Mouse (Mus musculus) embryonic fibroblast, embryonic 13.5 days (primary cell): ENCODE measurements around the gene Fbxo31. TPM values are rescaled to one million over a fixed set of nuclear protein-coding genes. Genes with fewer than 3 reads are reported as not detected.
A peak's percentile ranks its signal among the peaks of the same experiment; 100 is the strongest.

Experiments used
- H3K27ac ChIP-seq: 2 replicates; pipeline ENCODE4 v1.5.1; 2012; ENCODE audit warnings: low read length, control low read depth, inconsistent platforms; ENCODE audit not compliant: insufficient read depth
- H3K4me1 ChIP-seq: 2 replicates; pipeline ENCODE4 v1.6.1; 2011; ENCODE audit warnings: low read length; ENCODE audit not compliant: control insufficient read depth, insufficient read depth
- H3K4me3 ChIP-seq: 2 replicates; pipeline ENCODE4 v1.5.1; 2011; ENCODE audit warnings: mild to moderate bottlenecking, control low read depth, low read length; ENCODE audit not compliant: insufficient read depth
- CTCF ChIP-seq: IDR thresholded peaks from 2 replicates; pipeline ENCODE4 v1.5.1; 2011; ENCODE audit warnings: mild to moderate bottlenecking, control low read depth, low read length, moderate library complexity, borderline replicate concordance; ENCODE audit not compliant: insufficient read depth
- POLR2A ChIP-seq: IDR thresholded peaks from 2 replicates; pipeline ENCODE4 v1.6.1; 2011; ENCODE audit warnings: low read depth, mild to moderate bottlenecking, control low read depth, low read length, moderate library complexity
- polyA plus RNA-seq: library from polyadenylated mRNA; stranded (reverse); fragments of >200 nt; gene quantifications from 2 replicates; pipeline ENCODE4 v1.2.4, GENCODE M21; 2011; ENCODE audit warnings: low read depth; ENCODE audit not compliant: missing spikeins, insufficient read length

Fbxo31 gene
- polyA plus RNA-seq, 1 experiment, result 10.9 TPM

DNA sequence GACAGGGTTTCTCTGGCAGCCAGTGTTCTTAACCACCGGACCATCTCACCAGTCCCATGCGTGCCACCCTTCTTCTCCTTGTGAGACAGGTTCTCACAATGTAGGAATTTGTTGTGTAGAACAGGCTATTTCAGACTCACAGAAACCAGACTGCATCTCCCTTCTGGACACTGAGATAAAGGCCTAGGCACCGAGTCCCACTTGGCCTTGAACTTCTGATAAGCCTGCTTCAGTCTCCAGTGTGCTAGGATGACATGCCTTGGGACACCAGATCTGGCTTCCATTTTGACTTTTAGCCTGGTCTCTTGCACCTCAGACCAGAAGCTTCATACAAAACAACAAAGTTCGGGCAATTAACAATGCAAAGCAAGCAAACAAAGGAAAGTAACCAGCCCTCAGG, 10.1 kb upstream of the Fbxo31 start:
- Histone ChIP-seq H3K27ac (no peak overlapping the region), H3K4me3 (no peak overlapping the region), H3K4me1 (peaks cover 2% of the 10 kb centered on the region; the same call in 1 of the 2 replicates)
- TF ChIP-seq CTCF (no peak), POLR2A (no peak)

DNA sequence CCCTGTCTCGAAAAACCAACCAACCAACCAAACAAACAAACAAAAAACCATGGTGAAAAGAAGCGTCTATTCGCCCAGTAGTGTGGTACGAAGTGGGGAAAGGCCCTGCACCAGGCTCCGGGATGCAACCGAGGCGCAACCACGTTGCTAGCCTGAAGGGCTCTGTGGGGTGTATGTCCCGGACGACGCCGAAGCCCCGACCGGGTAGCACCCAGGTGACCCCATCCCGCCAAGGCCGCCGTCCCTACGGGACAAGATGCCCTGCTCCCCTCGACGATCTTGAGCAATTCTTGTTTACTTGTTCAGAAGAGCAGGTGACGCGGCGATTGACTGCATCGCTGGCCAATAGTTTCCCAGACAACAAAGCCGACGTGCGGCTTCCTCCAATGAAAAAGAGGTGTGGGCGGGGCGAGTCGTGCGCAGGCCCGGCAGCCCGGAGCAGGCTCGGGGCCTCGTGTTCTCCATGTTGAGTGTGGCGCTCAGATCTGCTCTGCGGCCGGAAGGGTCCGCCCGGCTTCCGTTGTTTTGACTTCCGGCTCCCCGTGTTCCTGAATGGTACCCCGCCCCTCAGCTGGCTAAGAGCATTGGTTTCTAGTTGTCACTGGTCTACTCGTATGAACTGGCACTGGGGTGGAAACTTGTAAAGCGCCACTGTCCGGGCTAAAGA, 6.7 kb upstream of the Fbxo31 start:
- TF ChIP-seq POLR2A (peak; percentile 69), CTCF (no peak)
- H3K27ac ChIP-seq, result no peak overlapping the region
- H3K4me1 ChIP-seq, result no peaks in the 10 kb centered on the region

DNA sequence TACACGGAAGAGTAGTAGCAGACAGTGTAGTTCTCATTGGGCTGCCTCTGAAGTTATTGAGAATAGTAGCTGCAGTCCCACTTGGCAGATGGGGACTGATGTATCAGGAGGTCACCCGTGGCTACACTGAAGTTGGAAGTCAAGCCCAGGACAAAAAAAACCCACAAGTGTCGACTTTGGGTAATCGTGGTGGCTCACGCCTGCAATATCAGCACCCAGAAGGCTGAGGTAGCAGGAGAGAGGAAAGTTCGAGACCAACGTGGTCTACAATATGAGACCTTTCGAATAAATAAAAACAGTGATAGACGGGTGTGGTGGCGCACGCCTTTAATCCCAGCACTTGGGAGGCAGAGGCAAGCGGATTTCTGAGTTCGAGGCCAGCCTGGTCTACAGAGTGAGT, 6.1 kb upstream of the Fbxo31 start:
- TF ChIP-seq POLR2A, result no peak; the same call in 1 of the 2 replicates
- no peaks in the 10 kb centered on the region for H3K4me1 ChIP-seq
- peak overlapping the region; percentile 63 for H3K4me3 ChIP-seq
- no peak overlapping the region for H3K27ac ChIP-seq

More for the DNA sequence above, 6.7 kb upstream of the Fbxo31 start:
- H3K4me3 ChIP-seq, result peak overlapping the region; percentile 63

DNA sequence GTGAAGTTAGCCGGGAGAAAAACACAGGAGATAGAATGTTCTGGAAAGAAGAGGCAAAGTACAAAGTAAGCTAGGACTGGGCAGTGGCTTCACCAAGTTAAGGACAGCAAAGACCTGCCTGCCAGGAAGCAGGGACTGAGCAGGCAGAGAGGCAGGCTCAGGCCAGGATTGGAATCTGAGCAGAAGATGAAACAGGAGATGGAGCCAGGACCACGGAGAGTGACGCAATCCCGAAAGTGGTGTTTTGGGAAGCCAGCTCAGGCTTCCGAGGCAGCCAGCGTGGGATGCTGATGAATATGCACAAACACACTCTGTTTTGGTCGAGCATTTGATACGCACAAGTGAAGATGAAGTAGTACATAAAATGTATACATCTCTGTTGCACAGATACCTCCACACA, 5.0 kb upstream of the Fbxo31 start:
- Histone ChIP-seq H3K4me3 (no peak overlapping the region), H3K4me1 (no peaks in the 10 kb centered on the region), H3K27ac (no peak overlapping the region)
- TF ChIP-seq CTCF, result no peak
- no peak for TF ChIP-seq POLR2A

DNA sequence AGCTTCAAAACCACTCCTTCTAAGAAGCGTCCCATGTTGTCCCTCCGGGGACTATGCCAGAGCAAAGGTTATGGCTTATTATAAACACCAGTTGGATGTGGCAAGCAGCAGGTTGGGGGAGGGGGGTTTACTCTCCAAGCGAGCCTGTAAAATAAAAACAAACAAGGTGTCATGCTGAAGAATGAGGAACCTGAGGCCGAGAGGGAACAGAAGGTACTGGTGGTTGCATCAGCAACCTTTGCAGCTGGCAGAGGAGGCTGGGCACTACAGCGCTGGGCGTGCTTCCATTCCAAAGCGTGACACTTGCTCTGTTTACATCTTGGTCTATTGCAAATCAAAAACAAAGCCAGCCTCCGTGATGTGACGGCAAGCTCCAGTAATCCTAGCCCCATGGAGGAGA, 1.9 kb upstream of the Fbxo31 start:
- H3K27ac ChIP-seq, result no peak overlapping the region
- no peak for TF ChIP-seq POLR2A
- TF ChIP-seq CTCF, result no peak
- H3K4me1 ChIP-seq, result peaks cover 4% of the 10 kb centered on the region; the same call in 1 of the 2 replicates
- H3K4me3 ChIP-seq, result no peak overlapping the region

DNA sequence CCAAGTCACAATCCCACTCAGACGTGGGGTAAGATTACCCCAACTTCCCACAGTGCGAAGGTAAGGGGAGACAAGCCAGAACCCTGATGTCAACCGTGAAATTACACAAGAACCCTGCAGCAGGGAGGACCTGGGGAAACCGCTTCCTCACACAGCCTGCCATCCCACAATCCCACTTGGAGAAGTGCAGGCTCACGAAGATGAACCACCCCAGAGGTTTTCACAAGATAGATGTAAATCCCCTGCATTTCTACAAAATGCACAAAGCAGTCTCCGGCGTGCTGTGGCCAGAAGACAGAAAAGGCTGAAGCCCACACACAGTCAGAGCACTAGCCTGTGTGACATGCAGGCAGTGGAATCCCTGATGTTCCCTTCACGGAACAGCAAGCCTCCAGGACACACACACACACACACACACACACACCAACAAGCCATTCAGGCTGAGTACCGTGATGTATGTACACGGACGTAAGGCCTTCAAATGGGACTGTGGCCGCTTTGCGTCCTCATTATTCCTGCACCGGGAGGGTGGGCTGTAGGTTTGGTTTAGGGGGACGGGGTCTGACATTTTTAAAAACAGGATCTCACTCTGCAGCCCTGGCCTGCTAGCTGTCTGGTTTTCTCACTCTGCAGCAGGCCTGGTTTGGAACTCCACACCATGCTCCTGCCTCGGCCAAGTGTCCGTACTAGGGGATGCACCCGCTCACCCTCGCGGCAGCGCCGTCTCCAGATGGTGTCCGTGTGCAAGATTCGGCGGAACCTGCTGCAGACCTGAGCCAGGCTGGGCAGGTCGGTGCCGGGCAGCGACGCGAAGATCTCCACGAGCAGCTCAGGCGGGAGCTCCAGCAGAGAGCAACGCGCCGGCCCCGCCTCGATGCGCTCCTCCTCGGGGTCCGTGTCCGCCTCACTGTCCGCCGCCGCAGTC, 593 bp downstream of the Fbxo31 start:
- Histone ChIP-seq H3K27ac (no peak overlapping the region), H3K4me3 (peak overlapping the region; percentile 85), H3K4me1 (peaks cover 4% of the 10 kb centered on the region; the same call in 1 of the 2 replicates)
- TF ChIP-seq POLR2A, result no peak
- no peak for TF ChIP-seq CTCF

DNA sequence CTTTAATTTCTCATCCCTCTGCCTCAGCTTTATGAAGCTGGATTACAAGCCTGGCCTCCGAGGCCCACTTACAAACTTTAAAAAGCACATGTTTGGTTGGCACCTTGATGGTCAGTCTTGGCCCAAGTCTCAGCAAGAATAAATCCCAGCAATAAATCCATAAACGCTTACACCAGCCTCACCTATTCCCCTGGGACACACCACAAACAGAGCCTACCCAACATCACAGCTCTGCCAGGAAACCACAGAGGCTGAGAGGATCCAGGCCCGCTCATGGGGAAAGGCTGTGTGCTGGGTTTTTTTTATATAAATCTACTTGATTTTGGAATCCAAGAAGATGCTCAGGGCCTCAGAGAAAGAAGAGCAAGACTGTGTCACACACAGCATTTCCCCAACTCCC, 2.9 kb downstream of the Fbxo31 start:
- H3K27ac ChIP-seq, result no peak overlapping the region
- peaks cover 4% of the 10 kb centered on the region; the same call in 1 of the 2 replicates for H3K4me1 ChIP-seq
- H3K4me3 ChIP-seq, result no peak overlapping the region
- TF ChIP-seq POLR2A (no peak), CTCF (no peak)

DNA sequence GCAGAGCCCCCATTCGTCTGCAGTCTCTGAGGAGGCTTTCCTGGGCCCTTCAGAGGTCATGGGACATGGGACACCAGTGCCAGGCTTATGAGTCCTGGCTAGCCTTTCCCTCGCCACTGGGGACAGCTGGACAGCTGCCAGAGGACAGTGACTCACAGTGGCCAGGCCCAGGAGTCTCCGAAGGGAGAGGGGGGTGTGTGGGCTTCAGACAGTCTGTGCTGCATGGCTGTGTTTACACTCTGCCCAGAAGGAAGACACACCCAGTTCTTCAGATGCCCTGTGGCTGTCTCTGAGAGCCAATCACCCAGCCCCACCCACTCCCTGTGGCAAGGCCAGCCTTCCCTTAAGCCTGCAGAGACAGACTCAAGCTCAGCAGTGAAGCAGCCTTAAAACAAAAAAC, 5.3 kb downstream of the Fbxo31 start:
- Histone ChIP-seq H3K27ac (no peak overlapping the region), H3K4me3 (no peak overlapping the region), H3K4me1 (peaks cover 4% of the 10 kb centered on the region; the same call in 1 of the 2 replicates)
- no peak for TF ChIP-seq CTCF
- no peak for TF ChIP-seq POLR2A

DNA sequence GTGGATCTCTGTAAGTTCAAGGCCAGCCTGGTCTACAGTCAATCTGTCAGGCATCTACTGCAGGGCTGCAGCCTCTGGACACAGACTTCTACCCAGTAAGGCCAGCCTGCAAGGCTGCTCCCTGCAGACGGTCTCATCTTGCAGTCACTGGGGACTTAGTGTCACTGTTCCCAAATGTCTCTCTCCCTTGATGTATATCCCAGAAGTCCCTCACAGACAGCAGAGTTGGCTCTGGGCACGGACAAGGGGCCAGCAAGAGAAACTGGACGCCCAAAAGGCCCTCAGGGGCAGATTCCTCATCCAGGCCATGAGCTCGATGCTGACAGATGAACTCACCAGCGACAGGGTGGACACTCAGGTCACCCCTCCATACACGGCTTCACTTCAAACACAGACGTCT, 6.5 kb downstream of the Fbxo31 start:
- Histone ChIP-seq H3K4me3 (no peak overlapping the region), H3K27ac (no peak overlapping the region), H3K4me1 (peaks cover 4% of the 10 kb centered on the region; the same call in 1 of the 2 replicates)
- TF ChIP-seq POLR2A (no peak), CTCF (no peak)

DNA sequence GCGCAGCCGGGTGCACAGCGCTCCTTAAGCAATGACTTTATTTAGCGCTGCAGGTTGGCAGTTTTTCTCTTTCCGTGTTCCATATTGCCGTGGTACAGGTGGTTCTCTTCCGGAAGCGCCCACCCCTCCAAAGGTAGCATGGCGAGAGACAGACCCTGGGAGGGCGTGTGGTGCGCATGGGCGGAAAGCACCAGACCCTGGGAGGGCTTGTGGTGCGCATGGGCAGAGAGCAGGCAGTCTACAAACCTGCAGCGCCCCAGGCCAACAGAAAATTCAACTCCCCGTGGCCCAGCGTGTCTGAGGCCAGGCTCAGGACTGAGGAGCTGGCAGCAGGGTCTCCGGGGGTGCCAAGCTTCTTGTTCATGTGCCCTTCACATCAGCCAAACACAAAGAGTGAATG, 7.8 kb downstream of the Fbxo31 start:
- Histone ChIP-seq H3K4me3 (no peak overlapping the region), H3K4me1 (no peaks in the 10 kb centered on the region), H3K27ac (no peak overlapping the region)
- TF ChIP-seq POLR2A, result no peak
- no peak for TF ChIP-seq CTCF
